Mouse (Mus musculus): ENCODE data around the gene Etl4.

DNA sequence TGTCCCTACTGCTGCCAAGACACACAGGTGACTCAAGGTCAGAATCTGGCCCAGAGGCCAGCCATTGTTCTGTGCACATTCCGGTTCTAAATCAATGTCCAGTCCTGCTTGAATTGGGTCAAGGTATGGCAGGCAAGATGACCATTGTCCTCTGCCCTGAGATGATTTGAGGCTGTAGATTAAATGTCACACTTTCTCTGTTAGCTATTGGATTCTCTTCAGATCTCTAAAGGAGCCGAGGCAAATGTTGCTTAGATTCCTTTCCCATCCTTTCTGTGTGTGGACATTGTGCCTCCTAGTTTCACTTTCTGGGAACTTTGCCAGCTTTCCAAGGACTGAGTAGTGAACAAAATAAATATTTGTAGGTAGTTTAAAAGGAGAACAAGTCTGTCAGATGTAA, 608.9 kb downstream of the Etl4 start:
- TF ChIP-seq CTCF (IDR thresholded peaks at IDR 0.05): no peak
- TF ChIP-seq EP300 (IDR thresholded peaks at IDR 0.05; ENCODE audit: insufficient read depth, low read depth, low read length): peak; percentile 71; the same call in 1 of the 2 replicates
- TF ChIP-seq POLR2A (IDR thresholded peaks at IDR 0.05; ENCODE audit: insufficient read depth, low read depth, low read length): no peak

Data from heart, adult 2 months (tissue).